22 mouse cellular contexts compared by ENCODE assay signal in genomic region chr15:97438235-97438760, GRCm38 (mm10).
A peak's percentile ranks its signal among the peaks of the same experiment; 100 is the strongest.
DNase-seq lines count a peak whose midpoint lies in the region; ATAC-seq and TF ChIP-seq lines count a peak whose summit lies in the region.
"Had no signal": no experiment of that assay in that cellular context is flagged by ENCODE, and none has a peak within 500 bp of the region (broad histone marks: within the 10 kb centered on the region; RNA-seq: fewer than 3 reads in every experiment).

No protein-coding gene starts in this region.

- no peak overlapping the region for H3K27ac ChIP-seq in midbrain, embryonic 11.5 days (ENCODE audit: low read depth, low read length)
- H3K27ac ChIP-seq in midbrain, embryonic 14.5 days (replicated peaks; ENCODE audit: low read depth, low read length) = no peak overlapping the region
- no peak overlapping the region for H3K27ac ChIP-seq in hindbrain, postnatal 0 days
- H3K27ac ChIP-seq: embryonic facial prominence, embryonic 10.5 days; embryonic facial prominence, embryonic 12.5 days; forebrain, embryonic 13.5 days had no signal

- H3K27me3 ChIP-seq in midbrain, embryonic 11.5 days (ENCODE audit: control insufficient read depth, insufficient read depth, low read length) = no peaks in the 10 kb centered on the region
- H3K27me3 ChIP-seq in midbrain, embryonic 14.5 days (ENCODE audit: control insufficient read depth, insufficient read depth, low read length) = no peaks in the 10 kb centered on the region
- no peaks in the 10 kb centered on the region for H3K27me3 ChIP-seq in hindbrain, postnatal 0 days (ENCODE audit: insufficient read depth, low read length)
- H3K27me3 ChIP-seq: CH12.LX; embryonic facial prominence, embryonic 12.5 days; forebrain, embryonic 13.5 days; Patski had no signal

- intact Hi-C loops in left cerebral cortex, postnatal 14 days (cut with DNase I) = no loop called here

- no peak overlapping the region for H3K4me2 ChIP-seq in midbrain, embryonic 11.5 days
- no peak overlapping the region for H3K4me2 ChIP-seq in midbrain, embryonic 14.5 days (ENCODE audit: low read length)
- H3K4me2 ChIP-seq in hindbrain, postnatal 0 days (ENCODE audit: low read depth, low read length) = no peak overlapping the region
- H3K4me2 ChIP-seq: embryonic facial prominence, embryonic 12.5 days; forebrain, embryonic 13.5 days had no signal

- peak; percentile 51 for DNase-seq in midbrain, embryonic 11.5 days (ENCODE audit: low spot score, missing footprints)
- DNase-seq in midbrain, embryonic 14.5 days = no peak
- DNase-seq in left cerebral cortex, postnatal 14 days (ENCODE audit: low spot score in 2 of 2) = no peak
- DNase-seq in hindbrain, postnatal 0 days (ENCODE audit: low spot score) = no peak
- DNase-seq: adrenal gland, adult 8-10 months; adrenal gland, postnatal 14 days; adrenal gland, postnatal 36 days; cerebellum, adult 11-12 months; cerebellum, adult 2 months; cerebellum, adult 9-10 months; cerebellum, postnatal 10 days; cerebellum, postnatal 25 days had no signal

- no peak overlapping the region for H3K4me3 ChIP-seq in midbrain, embryonic 11.5 days (ENCODE audit: low read depth, low read length)
- H3K4me3 ChIP-seq in midbrain, embryonic 14.5 days (replicated peaks; ENCODE audit: low read depth, low read length) = no peak overlapping the region
- no peak overlapping the region for H3K4me3 ChIP-seq in hindbrain, postnatal 0 days (ENCODE audit: low read length)
- H3K4me3 ChIP-seq: embryonic facial prominence, embryonic 10.5 days; embryonic facial prominence, embryonic 12.5 days; forebrain, embryonic 13.5 days had no signal

- no peaks in the 10 kb centered on the region for H3K4me1 ChIP-seq in midbrain, embryonic 11.5 days (ENCODE audit: control insufficient read depth, insufficient read depth, low read length)
- H3K4me1 ChIP-seq in midbrain, embryonic 14.5 days (ENCODE audit: control insufficient read depth, insufficient read depth, low read length) = no peaks in the 10 kb centered on the region
- H3K4me1 ChIP-seq in hindbrain, postnatal 0 days (ENCODE audit: insufficient read depth, low read length) = no peaks in the 10 kb centered on the region
- H3K4me1 ChIP-seq: embryonic facial prominence, embryonic 10.5 days; embryonic facial prominence, embryonic 12.5 days; forebrain, embryonic 13.5 days had no signal

- WGBS in midbrain, embryonic 11.5 days = 87% methylated on average over 5 of the region's 5 CpGs
- WGBS in midbrain, embryonic 14.5 days = 93% methylated on average over 5 of the region's 5 CpGs
- 89% methylated on average over 5 of the region's 5 CpGs for WGBS in hindbrain, postnatal 0 days

- H3K9ac ChIP-seq in midbrain, embryonic 11.5 days (ENCODE audit: low read length) = no peak overlapping the region
- no peak overlapping the region for H3K9ac ChIP-seq in midbrain, embryonic 14.5 days (replicated peaks; ENCODE audit: low read length)
- no peak overlapping the region for H3K9ac ChIP-seq in hindbrain, postnatal 0 days (replicated peaks; ENCODE audit: low read length)
- H3K9ac ChIP-seq: embryonic facial prominence, embryonic 12.5 days; forebrain, embryonic 13.5 days had no signal

- H3K9me3 ChIP-seq in midbrain, embryonic 11.5 days (ENCODE audit: control insufficient read depth, low read length) = no peaks in the 10 kb centered on the region
- no peaks in the 10 kb centered on the region for H3K9me3 ChIP-seq in midbrain, embryonic 14.5 days (ENCODE audit: control insufficient read depth, low read length)
- H3K9me3 ChIP-seq in hindbrain, postnatal 0 days (ENCODE audit: low read length) = no peaks in the 10 kb centered on the region
- H3K9me3 ChIP-seq: embryonic facial prominence, embryonic 10.5 days; embryonic facial prominence, embryonic 12.5 days; forebrain, embryonic 13.5 days had no signal

- TF ChIP-seq CTCF in hindbrain, postnatal 0 days (IDR thresholded peaks at IDR 0.05; ENCODE audit: low read depth) = no peak

- ATAC-seq in midbrain, embryonic 11.5 days (ENCODE audit: low FRiP score) = no peak
- ATAC-seq in midbrain, embryonic 14.5 days (ENCODE audit: low FRiP score, low TSS enrichment) = no peak
- peak; percentile 66; the same call in 1 of the 2 replicates for ATAC-seq in neutrophil, adult 5-6 weeks (ENCODE audit: extremely low read depth, insufficient number of reproducible peaks, low FRiP score, poor library complexity, severe bottlenecking)
- ATAC-seq in hindbrain, postnatal 0 days = no peak
- ATAC-seq: activated CD4-positive, CD25-positive, alpha-beta regulatory T cell, adult 4 months; CD4-positive, CD25-positive, alpha-beta regulatory T cell, adult 4 months; forebrain, embryonic 13.5 days; forebrain, embryonic 16.5 days; Patski had no signal

- H3K36me3 ChIP-seq in midbrain, embryonic 11.5 days (ENCODE audit: control insufficient read depth, insufficient read depth, low read length) = no peaks in the 10 kb centered on the region
- no peaks in the 10 kb centered on the region for H3K36me3 ChIP-seq in midbrain, embryonic 14.5 days (ENCODE audit: control insufficient read depth, insufficient read depth, low read length)
- no peaks in the 10 kb centered on the region for H3K36me3 ChIP-seq in hindbrain, postnatal 0 days (ENCODE audit: insufficient read depth, low read length)
- H3K36me3 ChIP-seq: embryonic facial prominence, embryonic 10.5 days; embryonic facial prominence, embryonic 12.5 days; G1E had no signal
